14 mouse cellular contexts compared by ENCODE assay signal in the genomic region with DNA sequence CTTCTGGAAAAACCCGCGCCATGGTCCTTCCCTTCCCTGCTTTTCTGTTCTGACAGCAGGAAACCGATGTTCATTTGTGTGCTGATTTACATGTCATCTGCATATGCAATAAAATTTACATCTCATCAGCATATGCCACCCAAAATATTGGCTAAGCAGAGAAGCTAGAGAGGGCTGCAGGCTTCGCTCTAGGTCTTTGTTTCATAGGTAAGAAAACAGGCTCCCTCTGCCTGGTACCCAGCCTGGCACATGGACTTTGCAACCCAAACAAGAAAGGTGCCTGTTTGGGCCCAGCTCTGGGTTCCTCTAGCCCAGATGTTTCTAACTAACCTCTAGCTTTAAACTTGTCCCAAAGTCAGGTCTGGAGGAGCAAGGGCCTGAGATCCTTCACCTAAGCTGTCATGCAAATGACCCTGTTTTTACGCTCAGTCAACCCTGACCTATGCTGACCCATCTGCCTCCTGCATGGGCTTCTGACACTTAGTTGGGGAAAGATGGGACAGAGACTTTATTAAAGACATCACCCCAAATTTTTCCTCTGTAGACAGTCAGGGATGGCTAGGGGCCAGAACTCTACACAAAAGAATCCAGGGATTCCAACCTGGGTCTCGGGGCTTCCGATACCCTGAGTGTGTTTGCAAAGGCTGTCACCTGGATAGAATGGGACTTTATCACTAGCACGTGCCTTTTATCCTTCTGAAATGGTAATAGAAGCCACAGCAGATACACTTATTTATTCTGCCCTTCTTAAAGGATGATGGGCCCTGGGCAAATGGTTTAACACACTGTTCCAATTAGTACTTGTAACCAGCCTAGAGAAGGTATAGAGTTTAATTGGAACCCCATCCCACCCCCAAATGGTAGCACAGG. TPM values are rescaled to one million over a fixed set of nuclear protein-coding genes. Genes with fewer than 3 reads are reported as not detected.
A peak's percentile ranks its signal among the peaks of the same experiment; 100 is the strongest.
DNase-seq lines count a peak whose midpoint lies in the region; ATAC-seq and TF ChIP-seq lines count a peak whose summit lies in the region.
"Had no signal": no experiment of that assay in that cellular context is flagged by ENCODE, and none has a peak within 500 bp of the region (broad histone marks: within the 10 kb centered on the region; RNA-seq: fewer than 3 reads in every experiment).

No protein-coding gene starts in this region.

- H3K9me3 ChIP-seq in kidney, postnatal 0 days (replicated peaks; ENCODE audit: low read length): no peaks in the 10 kb centered on the region
- H3K9me3 ChIP-seq in CH12.LX (replicated peaks; ENCODE audit: low read length): no peaks in the 10 kb centered on the region
- no peaks in the 10 kb centered on the region for H3K9me3 ChIP-seq in heart, postnatal 0 days (replicated peaks; ENCODE audit: control insufficient read depth, low read length)
- H3K9me3 ChIP-seq: hindbrain, embryonic 15.5 days; limb, embryonic 15.5 days; megakaryocyte, embryonic 14.5 days had no signal

- no peak overlapping the region for H3K4me3 ChIP-seq in kidney, postnatal 0 days (replicated peaks; ENCODE audit: low read depth, low read length)
- peak overlapping the region; percentile 35 to 98 (median 40) for H3K4me3 ChIP-seq in CH12.LX (replicated peaks in 1 of 3; ENCODE audit: low read depth in 2 of 3, low read length in 2 of 3, poor library complexity in 1 of 3)
- H3K4me3 ChIP-seq in heart, postnatal 0 days (ENCODE audit: low read depth, low read length): peak overlapping the region; percentile 15; the same call in 1 of the 2 replicates
- H3K4me3 ChIP-seq: hindbrain, embryonic 15.5 days; limb, embryonic 15.5 days had no signal

- H3K27me3 ChIP-seq in kidney, postnatal 0 days (ENCODE audit: insufficient read depth, low read length): peaks cover 5% of the 10 kb centered on the region; the same call in 1 of the 2 replicates
- no peaks in the 10 kb centered on the region for H3K27me3 ChIP-seq in CH12.LX (replicated peaks)
- H3K27me3 ChIP-seq in heart, postnatal 0 days (ENCODE audit: control insufficient read depth, insufficient read depth, low read length): no peaks in the 10 kb centered on the region

- WGBS in kidney, postnatal 0 days: 72% methylated on average over 8 of the region's 8 CpGs
- 69% methylated on average over 8 of the region's 8 CpGs for WGBS in heart, postnatal 0 days

- ATAC-seq in kidney, postnatal 0 days (replicated peaks; ENCODE audit: low FRiP score, low read depth): no peak
- ATAC-seq in heart, postnatal 0 days (ENCODE audit: insufficient read depth, low read depth): no peak

- TF ChIP-seq RAD21 in CH12.LX (IDR thresholded peaks at IDR 0.05; ENCODE audit: low read depth, low read length): no peak

- peak overlapping the region; percentile 23; the same call in 1 of the 2 replicates for H3K4me2 ChIP-seq in kidney, postnatal 0 days (ENCODE audit: low read length)
- H3K4me2 ChIP-seq in CH12.LX (ENCODE audit: insufficient read depth, low read depth, poor library complexity, severe bottlenecking): peak overlapping the region; percentile 82
- peak overlapping the region; percentile 58 for H3K4me2 ChIP-seq in heart, postnatal 0 days (ENCODE audit: low read depth, low read length)
- H3K4me2 ChIP-seq: hindbrain, embryonic 15.5 days; limb, embryonic 15.5 days had no signal

- peaks cover 39% of the 10 kb centered on the region for H3K79me2 ChIP-seq in CH12.LX (replicated peaks; ENCODE audit: control insufficient read depth, extremely low read depth, insufficient read depth, poor library complexity, severe bottlenecking)

- dilution Hi-C loops in CH12.LX (cut with MboI; ENCODE audit: extremely low pct_ligation_motif_present, extremely low pct_unique_long_range_greater_than_20kb, low sequenced_read_pairs): no loop called here

- H3K9ac ChIP-seq in kidney, postnatal 0 days (ENCODE audit: low read depth, low read length): no peak overlapping the region
- H3K9ac ChIP-seq in CH12.LX (ENCODE audit: insufficient read depth, low read depth): peak overlapping the region; percentile 76
- H3K9ac ChIP-seq in heart, postnatal 0 days (replicated peaks; ENCODE audit: low read depth, low read length): no peak overlapping the region
- H3K9ac ChIP-seq: hindbrain, embryonic 15.5 days; limb, embryonic 15.5 days had no signal

- TF ChIP-seq CTCF in kidney, postnatal 0 days (IDR thresholded peaks at IDR 0.05; ENCODE audit: low read depth): no peak
- TF ChIP-seq CTCF in CH12.LX (conservative IDR thresholded peaks at IDR 0.05 in 1 of 2, IDR thresholded peaks at IDR 0.05 in 1 of 2; ENCODE audit: low read depth in 2 of 2, low read length in 2 of 2): no peak
- TF ChIP-seq CTCF in heart, postnatal 0 days (IDR thresholded peaks at IDR 0.05; ENCODE audit: low read depth): no peak

- in situ Hi-C loops in CH12.LX (cut with MboI; ENCODE audit: low pct_ligation_motif_present, low pct_unique_long_range_greater_than_20kb, low sequenced_read_pairs): no loop called here

- no peaks in the 10 kb centered on the region for H3K36me3 ChIP-seq in kidney, postnatal 0 days (ENCODE audit: insufficient read depth, low read length)
- H3K36me3 ChIP-seq in CH12.LX (replicated peaks in 1 of 2; ENCODE audit: control insufficient read depth in 1 of 2, insufficient read depth in 1 of 2, low read length in 1 of 2): peaks cover 17 to 24% of the 10 kb centered on the region in 2 experiments
- H3K36me3 ChIP-seq in heart, postnatal 0 days (replicated peaks; ENCODE audit: control insufficient read depth, insufficient read depth, low read length): no peaks in the 10 kb centered on the region
- H3K36me3 ChIP-seq: hindbrain, embryonic 15.5 days; limb, embryonic 15.5 days had no signal

- H3K4me1 ChIP-seq in kidney, postnatal 0 days (replicated peaks; ENCODE audit: insufficient read depth, low read length): peaks cover 21% of the 10 kb centered on the region
- H3K4me1 ChIP-seq in CH12.LX (ENCODE audit: control insufficient read depth in 1 of 2, insufficient read depth in 2 of 2): peaks cover 48 to 86% of the 10 kb centered on the region in 2 experiments
- peaks cover 44% of the 10 kb centered on the region for H3K4me1 ChIP-seq in heart, postnatal 0 days (ENCODE audit: control insufficient read depth, insufficient read depth)

- TF ChIP-seq EP300 in CH12.LX (IDR thresholded peaks at IDR 0.05; ENCODE audit: low read length): peak; percentile 38
- no peak for TF ChIP-seq EP300 in heart, postnatal 0 days (IDR thresholded peaks at IDR 0.05; ENCODE audit: low read depth)

- peak; percentile 63 for TF ChIP-seq POLR2A in CH12.LX (IDR thresholded peaks at IDR 0.05; ENCODE audit: low read depth, low read length)

- peak; percentile 86 for DNase-seq in heart, adult 11 months
- DNase-seq in heart, adult 18-20 months: no peak
- no peak for DNase-seq in kidney, postnatal 0 days (ENCODE audit: low spot score)
- DNase-seq in kidney, adult 9 months: no peak
- peak; percentile 89 for DNase-seq in CH12.LX (ENCODE audit: extremely low read depth)
- no peak for DNase-seq in heart, postnatal 0 days (ENCODE audit: low spot score)
- no peak for DNase-seq in natural killer cell, adult 2 months (ENCODE audit: low spot score in 2 of 2)
- DNase-seq in right cerebral cortex, postnatal 36 days (ENCODE audit: low spot score in 2 of 2): no peak
- DNase-seq: cerebellum, adult 9-11 months; gastrocnemius, postnatal 25 days had no signal

- H3K27ac ChIP-seq in kidney, postnatal 0 days: no peak overlapping the region
- H3K27ac ChIP-seq in CH12.LX (ENCODE audit: insufficient read depth, low read depth): peak overlapping the region; percentile 85
- no peak overlapping the region for H3K27ac ChIP-seq in heart, postnatal 0 days (ENCODE audit: low read depth)
- H3K27ac ChIP-seq: hindbrain, embryonic 15.5 days; limb, embryonic 15.5 days had no signal

TF ChIP-seq in CH12.LX, 34 proteins besides CTCF, POLR2A, EP300 and RAD21 (continues in another document):
- TF ChIP-seq NELFE (IDR thresholded peaks at IDR 0.05; ENCODE audit: low read depth, low read length) (peak; percentile 28; the same call in 1 of the 2 replicates), USF1 (IDR thresholded peaks at IDR 0.05; ENCODE audit: low read depth, low read length) (no peak), ZC3H11A (IDR thresholded peaks at IDR 0.05; ENCODE audit: low read depth, low read length) (no peak), ELF1 (IDR thresholded peaks at IDR 0.05; ENCODE audit: low read depth, low read length) (peak; percentile 3; the same call in 1 of the 2 replicates), GABPA (IDR thresholded peaks at IDR 0.05; ENCODE audit: insufficient replicate concordance, low read depth, low read length) (no peak), KAT2A (IDR thresholded peaks at IDR 0.05; ENCODE audit: insufficient replicate concordance, low read length) (no peak), MEF2A (IDR thresholded peaks at IDR 0.05; ENCODE audit: borderline replicate concordance, low read depth, low read length) (peak; percentile 22; the same call in 1 of the 2 replicates), MAFK (IDR thresholded peaks at IDR 0.05; ENCODE audit: insufficient replicate concordance, low read length) (0 out of 2 replicates have a peak, but pooled peaks have one; percentile 53), JUND (conservative IDR thresholded peaks at IDR 0.05; ENCODE audit: low read depth, low read length) (no peak)

RNA-seq across cellular contexts. Expression of a gene that starts 2.2 kb away (rescaled TPM):
- total RNA-seq in heart, adult 18-20 months (2021): 10 to 100 TPM; 19.2 to 22.1 TPM
- 32.6 and 32.9 TPM in 2 replicates for polyA plus RNA-seq in kidney, postnatal 0 days (2015; fragmentation: Nextera tagmentation; extraction: Ambion mirVana)
- total RNA-seq in CH12.LX (2012; rRNA removed) (133 and 143 TPM in 2 replicates), CH12.LX (2014; rRNA removed) (157 and 162 TPM in 2 replicates)
- 136 and 140 TPM in 2 replicates for polyA plus RNA-seq in CH12.LX (2012; ENCODE audit: insufficient read length, low read depth)
- 0.66 and 26.8 TPM in 2 replicates for total RNA-seq in heart, postnatal 0 days (2014; rRNA removed; ENCODE audit: low replicate concordance)
- 38.7 and 40.1 TPM in 2 replicates for polyA plus RNA-seq in heart, postnatal 0 days (2015; fragmentation: Nextera tagmentation; extraction: Ambion mirVana)

RNA-seq across cellular contexts. Expression of a gene that starts 3.0 kb away (rescaled TPM):
- total RNA-seq in heart, adult 18-20 months (2021): 1 to 10 TPM; 9.2 to 9.9 TPM
- 10.5 and 13.1 TPM in 2 replicates for polyA plus RNA-seq in kidney, postnatal 0 days (2015; fragmentation: Nextera tagmentation; extraction: Ambion mirVana)
- total RNA-seq in CH12.LX (2012; rRNA removed) (31.4 and 33.5 TPM in 2 replicates), CH12.LX (2014; rRNA removed) (24.4 and 25.9 TPM in 2 replicates)
- polyA plus RNA-seq in CH12.LX (2012; ENCODE audit: insufficient read length, low read depth): 54.9 and 74.5 TPM in 2 replicates
- 11.4 and 13.4 TPM in 2 replicates for total RNA-seq in heart, postnatal 0 days (2014; rRNA removed; ENCODE audit: low replicate concordance)
- 13.3 and 14.3 TPM in 2 replicates for polyA plus RNA-seq in heart, postnatal 0 days (2015; fragmentation: Nextera tagmentation; extraction: Ambion mirVana)

RNA-seq across cellular contexts. Expression of a gene that starts 14.9 kb away (rescaled TPM):
- total RNA-seq in heart, adult 18-20 months (2021): 100 to 1,000 TPM; 165 to 174 TPM
- polyA plus RNA-seq in kidney, postnatal 0 days (2015; fragmentation: Nextera tagmentation; extraction: Ambion mirVana): 0.17 TPM in 1 of 2 replicates, not detected in the other
- total RNA-seq in CH12.LX (2012; rRNA removed) (0.46 and 1.3 TPM in 2 replicates), CH12.LX (2014; rRNA removed) (not detected in 2 replicates)
- 0.97 and 6.0 TPM in 2 replicates for polyA plus RNA-seq in CH12.LX (2012; ENCODE audit: insufficient read length, low read depth)
- 45.0 and 46.6 TPM in 2 replicates for total RNA-seq in heart, postnatal 0 days (2014; rRNA removed; ENCODE audit: low replicate concordance)
- polyA plus RNA-seq in heart, postnatal 0 days (2015; fragmentation: Nextera tagmentation; extraction: Ambion mirVana): 6.7 and 7.9 TPM in 2 replicates
- polyA plus RNA-seq: kidney, embryonic 16.5 days had no signal

Comparison
In these comparisons a context has a peak if more than half of its experiments do, and no peak if none do; other contexts are left out.
1. DNase-seq: peak in heart, adult 11 months (single experiment) and CH12.LX (single experiment); none in heart, adult 18-20 months (0 of 2), kidney, postnatal 0 days (single experiment), kidney, adult 9 months (single experiment), heart, postnatal 0 days (single experiment), natural killer cell, adult 2 months (0 of 2) and right cerebral cortex, postnatal 36 days (0 of 2).
2. H3K4me2 ChIP-seq: peak in every context shown above with its lines; median percentile 82 in CH12.LX; 58 in heart, postnatal 0 days; 23 in kidney, postnatal 0 days.
3. RNA of a gene that starts 14.9 kb away (total RNA-seq): 165 to 174 TPM in heart, adult 18-20 months and 45.0 to 46.6 TPM in heart, postnatal 0 days; 0.46 to 1.3 TPM in CH12.LX; every median in the first group is over 10 times any median in the second.